Comparison of ENCODE assay signal across 12 mouse cellular contexts in the genomic region with DNA sequence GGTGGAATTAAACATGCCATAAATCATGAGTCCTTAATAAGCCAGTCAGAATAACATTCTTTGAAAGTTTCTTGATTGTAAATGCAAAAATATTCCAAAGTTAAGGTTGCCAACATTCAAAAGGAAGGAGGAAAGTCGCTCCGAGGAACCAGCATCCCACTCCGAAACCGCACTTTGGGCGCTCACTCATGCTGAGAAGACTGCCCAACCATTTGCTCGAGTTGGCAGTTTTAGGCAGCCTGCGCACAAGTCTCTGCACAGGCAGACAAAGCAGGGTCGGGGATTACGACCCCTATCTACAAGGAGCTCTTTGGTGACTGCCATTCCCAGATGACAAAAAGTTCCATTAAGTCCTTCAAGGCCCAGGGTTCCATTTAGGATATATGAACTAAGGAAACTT.
DNase-seq lines count a peak whose midpoint lies in the region; ATAC-seq lines count a peak whose summit lies in the region.
"Had no signal": no experiment of that assay in that cellular context is flagged by ENCODE, and none has a peak within 500 bp of the region (broad histone marks: within the 10 kb centered on the region; RNA-seq: fewer than 3 reads in every experiment).

No protein-coding gene starts in this region.

- WGBS in kidney, embryonic 15.5 days = 37% methylated on average over 9 of the region's 9 CpGs
- WGBS in heart, embryonic 11.5 days (ENCODE audit: insufficient replicate concordance) = 78% methylated on average over 9 of the region's 9 CpGs

- no peaks in the 10 kb centered on the region for H3K36me3 ChIP-seq in kidney, embryonic 15.5 days
- H3K36me3 ChIP-seq in heart, embryonic 11.5 days (ENCODE audit: control insufficient read depth, insufficient read depth, low read length) = no peaks in the 10 kb centered on the region
- H3K36me3 ChIP-seq: limb, embryonic 13.5 days had no signal

- H3K9ac ChIP-seq in kidney, embryonic 15.5 days = no peak overlapping the region
- H3K9ac ChIP-seq in heart, embryonic 11.5 days (ENCODE audit: low read depth, low read length) = no peak overlapping the region
- H3K9ac ChIP-seq: limb, embryonic 13.5 days had no signal

- no peak overlapping the region for H3K27ac ChIP-seq in kidney, embryonic 15.5 days
- H3K27ac ChIP-seq in heart, embryonic 11.5 days (ENCODE audit: low read depth, low read length) = no peak overlapping the region
- H3K27ac ChIP-seq: limb, embryonic 13.5 days had no signal

- H3K4me3 ChIP-seq in kidney, embryonic 15.5 days (replicated peaks) = no peak overlapping the region
- H3K4me3 ChIP-seq in heart, embryonic 11.5 days (ENCODE audit: low read depth, low read length) = no peak overlapping the region
- H3K4me3 ChIP-seq: erythroblast, embryonic 14.5 days; limb, embryonic 13.5 days had no signal

- peaks cover 16% of the 10 kb centered on the region for H3K4me1 ChIP-seq in kidney, embryonic 15.5 days
- H3K4me1 ChIP-seq in heart, embryonic 11.5 days (ENCODE audit: control insufficient read depth, insufficient read depth, low read length) = no peaks in the 10 kb centered on the region

- 0 out of 2 replicates have a peak, but pooled peaks have one; percentile 24 for ATAC-seq in frontal cortex, adult (ENCODE audit: low TSS enrichment)
- ATAC-seq in kidney, embryonic 15.5 days (replicated peaks; ENCODE audit: low FRiP score) = 0 out of 2 replicates have a peak, but pooled peaks have one; percentile 46
- no peak for ATAC-seq in heart, embryonic 11.5 days (replicated peaks; ENCODE audit: insufficient number of reproducible peaks, low FRiP score, low TSS enrichment)

- H3K9me3 ChIP-seq in kidney, embryonic 15.5 days (replicated peaks) = no peaks in the 10 kb centered on the region
- no peaks in the 10 kb centered on the region for H3K9me3 ChIP-seq in heart, embryonic 11.5 days (replicated peaks; ENCODE audit: control insufficient read depth, low read length)
- H3K9me3 ChIP-seq: limb, embryonic 13.5 days had no signal

- H3K27me3 ChIP-seq in kidney, embryonic 15.5 days = no peaks in the 10 kb centered on the region
- H3K27me3 ChIP-seq in heart, embryonic 11.5 days (ENCODE audit: control insufficient read depth, insufficient read depth, low read length) = no peaks in the 10 kb centered on the region; the same call in 1 of the 2 replicates
- H3K27me3 ChIP-seq: limb, embryonic 13.5 days had no signal

- intact Hi-C loops in left cerebral cortex, postnatal 4 days (cut with DNase I) = no loop called here

- no peak for DNase-seq in frontal cortex, postnatal 14 days (ENCODE audit: low spot score in 2 of 2)
- DNase-seq in right cerebral cortex, postnatal 14 days = peak; percentile 22
- DNase-seq in right cerebral cortex, adult 18-20 months = no peak
- DNase-seq in heart, postnatal 4 days = no peak
- no peak for DNase-seq in left cerebral cortex, postnatal 4 days
- DNase-seq: cerebellum, adult 8-10 months; lung, postnatal 14 days had no signal

- no peak overlapping the region for H3K4me2 ChIP-seq in kidney, embryonic 15.5 days
- H3K4me2 ChIP-seq in heart, embryonic 11.5 days = no peak overlapping the region
- H3K4me2 ChIP-seq: limb, embryonic 13.5 days had no signal
